Mouse (Mus musculus) cerebellum, postnatal 25 days (tissue): ENCODE measurements around the gene C77080.
A peak's percentile ranks its signal among the peaks of the same experiment; 100 is the strongest.

Experiments
- DNase-seq, 2 experiments: peaks; one replicate each; pipeline ENCODE4 v3.0.0; 2021; ENCODE audit warnings: mixed read lengths in 2 of 2

C77080 gene

DNA sequence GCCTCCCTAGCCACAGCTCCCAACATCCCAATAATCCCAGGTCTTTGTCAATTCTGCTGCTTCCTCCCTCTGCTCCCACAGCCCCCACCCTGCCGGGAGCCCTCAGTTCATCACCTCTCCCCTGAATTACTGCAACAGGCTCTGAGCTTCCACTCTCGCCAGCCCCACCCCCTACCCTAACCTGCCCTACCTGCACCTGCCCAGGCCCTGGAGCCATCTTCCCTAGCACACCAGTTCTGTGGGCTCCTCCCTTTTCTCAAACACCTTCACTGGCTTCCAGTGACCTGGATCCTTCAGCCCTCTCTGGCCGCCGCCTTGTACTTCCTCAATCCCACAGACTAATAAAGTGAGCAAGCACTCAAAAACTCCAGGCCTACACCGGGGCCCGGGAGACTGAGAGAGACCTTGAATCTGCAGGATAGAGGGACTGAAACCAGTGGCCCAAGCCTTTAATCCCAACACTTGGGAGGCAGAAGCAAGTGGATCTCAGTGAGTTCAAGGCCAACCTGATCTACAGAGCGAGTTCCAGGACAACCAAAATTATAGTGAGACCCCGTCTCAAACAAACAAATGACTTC, 24.9 kb downstream of the C77080 start:
- DNase-seq: no peak

DNA sequence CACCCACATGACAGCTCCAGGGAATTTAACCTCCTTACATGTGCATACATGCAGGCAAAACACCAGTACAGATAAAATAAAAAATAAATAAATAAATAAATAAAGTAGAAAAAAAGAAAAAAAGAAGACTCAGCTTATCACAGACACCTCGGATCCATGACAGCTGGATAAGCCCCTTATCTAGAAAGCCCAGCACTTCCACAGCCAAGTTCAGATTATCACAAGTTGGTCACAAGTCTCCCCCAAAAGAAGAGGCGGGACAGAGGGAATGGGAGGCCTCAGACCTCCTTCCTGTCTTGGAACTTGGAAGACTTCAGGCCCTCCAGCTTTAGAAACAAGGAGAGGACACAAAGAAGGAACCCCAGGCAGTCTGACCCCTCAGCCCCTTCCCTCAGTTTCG, 26.1 kb downstream of the C77080 start:
- DNase-seq: no peak

DNA sequence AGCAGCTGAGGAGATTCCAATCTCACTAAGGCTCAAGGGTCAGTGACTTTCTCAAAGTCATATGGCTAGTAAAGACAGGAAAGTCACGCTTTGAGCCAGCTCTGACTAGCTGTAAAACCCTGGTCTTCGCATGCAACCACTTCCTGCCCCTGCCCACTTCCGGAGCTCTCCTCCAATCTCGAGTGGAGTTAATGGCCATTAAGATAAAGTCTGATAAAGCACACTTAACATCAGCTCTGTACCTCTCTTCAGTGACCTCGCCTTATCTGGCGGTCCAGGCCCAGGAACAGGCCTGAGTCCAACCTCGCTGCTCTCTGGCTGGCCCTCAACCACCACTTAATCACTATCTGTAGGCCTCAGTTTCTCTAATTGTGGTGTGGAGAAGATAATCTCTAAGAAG, 26.7 kb downstream of the C77080 start:
- DNase-seq: no peak

DNA sequence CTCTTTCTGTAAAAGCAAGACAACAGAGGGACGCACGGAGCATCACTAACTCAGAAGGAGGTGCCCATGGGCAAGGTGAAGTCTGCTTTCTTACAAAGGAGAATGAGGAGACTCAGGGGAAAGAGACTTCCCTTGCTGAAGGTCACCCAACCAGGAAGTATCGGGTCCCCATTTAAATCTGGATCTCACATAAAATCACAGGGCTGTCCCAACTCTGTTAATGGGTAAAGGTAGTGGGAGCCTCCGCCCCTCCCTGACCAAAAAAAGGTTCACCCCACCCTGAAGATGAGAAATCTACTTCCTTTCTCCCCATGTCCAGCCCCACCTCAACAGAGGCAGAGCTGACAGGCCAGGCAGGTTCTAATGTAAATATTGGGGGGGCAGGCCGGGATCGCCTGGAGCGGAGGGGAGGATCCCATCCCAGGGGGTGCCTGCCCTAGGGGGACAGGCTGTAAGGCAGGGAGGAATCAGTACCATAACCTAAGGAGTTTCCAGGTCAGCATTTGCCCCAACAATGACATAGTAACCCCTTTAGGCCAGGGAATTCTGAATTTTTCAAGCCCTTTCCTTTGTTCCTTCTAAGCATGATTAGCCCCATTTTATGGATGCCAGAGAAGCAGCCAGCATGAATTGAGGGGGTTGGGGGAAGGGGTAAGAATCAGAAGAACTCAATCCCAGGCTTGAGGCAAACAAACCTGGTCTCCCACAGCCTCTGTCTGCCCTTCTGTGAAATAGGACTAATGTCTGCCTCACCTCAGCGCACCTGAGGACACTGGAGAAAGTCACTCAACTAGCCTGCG, 28.4 kb downstream of the C77080 start:
- no peak for DNase-seq

DNA sequence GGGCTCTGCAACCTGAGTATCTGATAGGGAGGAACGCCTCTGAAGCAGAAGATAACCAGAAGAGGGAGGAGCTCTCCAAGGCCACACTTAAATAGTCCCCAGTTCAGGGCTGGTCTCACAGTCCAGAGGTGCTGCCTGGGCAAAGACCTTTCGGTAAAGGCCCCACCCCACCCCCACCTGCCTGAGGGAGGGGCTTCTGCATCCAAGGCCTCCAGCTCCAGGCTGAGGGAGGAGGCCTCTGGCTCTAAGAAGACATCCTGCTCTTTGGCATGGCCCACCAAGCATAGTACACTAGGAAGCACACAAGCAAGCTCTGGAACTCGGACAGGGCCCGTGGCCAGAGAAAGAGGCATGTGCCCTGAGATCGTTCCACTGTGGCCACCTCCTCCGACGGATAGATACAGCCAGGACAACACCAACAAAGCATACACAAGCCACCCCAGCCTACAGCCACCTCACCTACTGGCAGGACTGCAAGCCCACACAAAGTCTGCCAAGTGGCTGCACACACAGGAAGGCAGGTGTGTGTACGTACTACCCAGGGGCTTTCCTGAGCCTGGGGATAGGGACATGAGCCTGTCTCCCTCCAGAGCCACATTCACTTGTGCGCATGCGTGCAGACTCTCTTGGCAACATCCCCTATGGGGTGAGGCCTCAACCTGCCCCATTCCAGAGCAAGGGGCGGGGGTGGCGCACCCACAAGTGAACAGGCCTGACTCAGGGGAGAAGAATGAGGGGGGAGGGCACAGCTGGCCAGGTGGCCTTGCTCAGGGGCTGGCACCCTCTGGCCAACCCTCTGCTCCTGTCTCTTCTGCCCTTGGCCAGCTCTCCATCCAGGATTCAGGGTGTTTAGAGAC, 29.4 kb downstream of the C77080 start:
- peak in 1 of 2 experiments; percentile 36 for DNase-seq

DNA sequence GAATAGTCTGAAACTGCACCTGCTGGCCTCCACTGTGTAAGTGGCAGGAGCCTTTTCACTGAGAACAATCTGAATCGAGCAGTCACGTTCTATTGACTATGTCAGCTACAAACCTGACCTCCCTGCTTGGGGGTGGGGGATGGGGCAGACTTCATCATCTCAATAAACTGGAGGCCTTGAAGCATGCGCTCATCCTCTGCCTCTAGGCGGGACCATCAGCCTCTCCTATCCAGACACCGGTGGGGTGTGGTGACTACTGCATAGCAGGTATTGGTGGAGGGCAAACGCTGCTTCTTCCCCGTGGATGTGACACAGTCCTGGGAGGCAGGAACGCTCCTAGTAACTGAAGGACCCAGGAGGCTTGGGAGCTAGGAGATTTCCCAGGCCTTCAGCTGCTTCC, 30.3 kb downstream of the C77080 start:
- DNase-seq: no peak

DNA sequence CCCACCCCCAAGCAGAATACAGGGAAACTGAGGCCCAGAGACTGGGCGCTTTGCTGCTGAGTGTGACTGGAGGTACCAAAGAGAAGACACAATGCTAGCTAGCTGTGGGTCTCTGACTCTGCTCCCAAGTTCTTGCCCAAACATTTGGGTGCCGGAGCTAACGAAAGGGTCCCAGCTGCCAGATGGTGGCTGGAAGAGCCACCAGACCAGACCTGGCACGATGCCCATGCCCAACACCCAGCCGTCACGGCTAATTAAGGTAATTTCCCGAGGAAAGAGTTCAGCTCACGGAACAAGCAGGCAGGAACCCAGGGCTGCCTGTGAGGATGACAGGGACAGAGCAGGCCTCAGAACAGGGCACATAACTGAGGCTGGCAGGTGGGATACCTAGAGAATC, 33.2 kb downstream of the C77080 start:
- DNase-seq: peak; percentile 51 to 68

DNA sequence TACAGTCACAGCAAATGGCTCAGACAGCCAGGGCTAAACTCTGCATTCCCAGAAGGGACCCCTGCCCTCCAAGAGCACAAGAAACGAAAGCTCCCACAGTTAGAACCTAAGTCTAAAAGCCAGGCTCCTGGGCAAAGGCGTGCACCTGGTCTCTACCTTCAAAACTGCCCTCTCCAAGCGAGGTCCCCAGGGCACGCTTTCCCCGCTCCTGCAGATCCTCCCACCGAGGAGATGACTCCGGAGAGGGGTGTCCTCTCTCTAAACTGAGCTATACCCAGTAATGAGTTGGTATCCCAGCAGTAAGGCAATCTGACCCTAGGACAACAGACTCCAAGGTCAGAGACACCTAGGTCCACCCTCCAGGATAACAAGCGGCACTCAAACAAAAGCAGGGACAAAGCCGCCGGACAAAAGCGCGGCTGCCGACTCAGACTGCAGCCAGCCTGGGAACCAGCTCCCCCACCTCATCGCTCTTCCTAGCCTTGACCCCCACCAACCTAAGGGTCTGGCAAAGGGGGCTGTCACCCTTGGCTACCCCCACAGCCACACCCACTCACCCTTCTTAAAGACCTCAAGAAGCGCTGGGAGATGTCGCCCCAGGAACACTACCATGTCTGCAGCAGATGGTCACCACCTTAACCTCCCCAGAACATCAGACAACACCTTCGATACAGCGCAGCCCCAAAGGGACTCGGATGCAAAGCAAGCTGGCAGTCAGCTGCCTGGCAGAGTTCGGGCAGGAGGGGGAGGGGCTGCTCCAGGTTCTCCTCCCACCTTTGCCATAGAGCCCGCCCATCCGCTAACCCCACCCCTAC, 33.8 kb downstream of the C77080 start:
- peak; percentile 63 to 78 for DNase-seq

DNA sequence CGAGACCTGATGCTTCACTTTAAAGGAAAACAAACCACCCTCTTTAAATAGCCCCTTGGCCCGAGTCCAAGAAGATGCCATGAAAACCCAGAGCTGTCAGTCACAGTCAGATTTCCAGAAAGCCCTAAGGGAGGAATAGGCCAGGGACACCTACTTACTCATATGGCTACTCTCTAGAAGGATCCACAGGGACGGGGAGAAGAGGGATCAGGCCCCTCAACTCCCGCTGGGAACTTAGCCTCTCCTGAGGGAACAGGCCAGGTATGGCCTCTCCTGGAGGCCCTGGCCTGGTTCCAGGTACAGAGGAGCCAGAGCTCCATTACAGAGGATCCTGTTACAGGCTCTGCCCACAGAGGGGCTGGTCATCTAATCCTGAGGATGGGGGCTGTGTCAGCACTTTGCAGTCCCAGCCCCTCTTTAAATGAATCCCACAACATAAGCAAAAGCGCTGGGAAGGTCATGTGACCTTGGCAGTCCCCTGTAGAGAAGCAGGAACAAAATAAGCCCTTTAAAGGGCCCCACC, 34.7 kb downstream of the C77080 start:
- peak; percentile 53 to 59 for DNase-seq

DNA sequence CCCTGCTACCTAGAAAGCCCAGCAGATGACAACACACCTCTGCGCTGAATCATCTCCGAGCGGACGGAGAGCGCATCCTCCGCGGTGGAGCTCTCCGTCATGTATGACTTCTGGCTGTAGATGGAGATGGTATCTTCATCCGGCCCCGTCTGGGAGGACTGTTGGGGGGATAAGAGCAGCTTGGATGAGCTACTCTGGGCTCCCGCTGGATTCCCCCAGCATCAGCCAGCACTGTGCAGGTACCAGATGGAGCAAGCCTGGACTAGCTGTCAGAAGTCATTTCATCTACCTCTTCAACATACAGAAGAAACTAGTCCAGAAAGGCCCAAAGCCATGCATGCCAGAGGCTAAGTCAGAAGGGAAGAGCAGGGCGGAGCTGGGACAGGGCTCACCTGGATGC, 35.9 kb downstream of the C77080 start:
- peak; percentile 52 to 57 for DNase-seq

DNA sequence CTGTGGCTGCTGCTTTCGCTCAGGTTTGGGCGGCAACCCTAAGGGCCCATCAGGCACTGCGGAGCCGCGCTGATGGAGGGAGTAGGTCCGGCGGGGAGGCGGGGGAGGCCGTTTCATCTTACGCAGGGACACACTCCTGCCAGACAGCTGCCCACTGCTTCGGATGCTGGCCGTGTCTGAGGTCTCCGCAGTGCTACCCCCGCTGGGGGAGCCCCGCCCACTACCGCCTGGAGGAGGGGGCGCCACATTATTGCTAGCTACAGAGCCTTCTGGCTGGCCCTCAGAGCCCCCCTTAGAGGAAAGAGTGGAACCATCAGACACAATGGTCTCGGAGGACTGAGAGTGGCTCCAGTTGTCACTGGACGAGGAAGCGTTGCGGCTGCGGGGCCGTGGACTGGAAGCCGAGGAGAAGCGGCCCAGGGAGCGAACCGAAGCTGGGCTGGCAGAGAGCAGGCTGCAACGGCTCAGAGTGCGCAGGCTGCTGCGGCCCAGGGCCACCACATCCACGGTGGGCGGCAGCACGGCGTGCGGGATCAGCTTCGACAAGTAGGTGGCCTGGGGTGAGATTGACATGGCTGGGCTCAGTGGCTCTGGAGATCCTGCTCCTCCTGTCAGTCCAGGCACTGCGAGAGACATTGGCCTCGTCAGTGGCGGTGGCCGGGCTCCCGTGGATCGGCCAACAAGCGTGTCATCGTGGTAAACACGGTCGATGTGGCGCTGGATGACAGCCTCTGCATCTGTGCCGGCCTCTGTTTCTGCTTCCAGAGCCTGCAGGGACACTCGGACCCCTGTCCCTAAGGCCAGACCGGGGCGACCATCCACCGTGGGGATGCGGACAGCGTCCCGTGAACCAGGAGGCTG, 37.6 kb downstream of the C77080 start:
- peak; percentile 50 to 56 for DNase-seq

DNA sequence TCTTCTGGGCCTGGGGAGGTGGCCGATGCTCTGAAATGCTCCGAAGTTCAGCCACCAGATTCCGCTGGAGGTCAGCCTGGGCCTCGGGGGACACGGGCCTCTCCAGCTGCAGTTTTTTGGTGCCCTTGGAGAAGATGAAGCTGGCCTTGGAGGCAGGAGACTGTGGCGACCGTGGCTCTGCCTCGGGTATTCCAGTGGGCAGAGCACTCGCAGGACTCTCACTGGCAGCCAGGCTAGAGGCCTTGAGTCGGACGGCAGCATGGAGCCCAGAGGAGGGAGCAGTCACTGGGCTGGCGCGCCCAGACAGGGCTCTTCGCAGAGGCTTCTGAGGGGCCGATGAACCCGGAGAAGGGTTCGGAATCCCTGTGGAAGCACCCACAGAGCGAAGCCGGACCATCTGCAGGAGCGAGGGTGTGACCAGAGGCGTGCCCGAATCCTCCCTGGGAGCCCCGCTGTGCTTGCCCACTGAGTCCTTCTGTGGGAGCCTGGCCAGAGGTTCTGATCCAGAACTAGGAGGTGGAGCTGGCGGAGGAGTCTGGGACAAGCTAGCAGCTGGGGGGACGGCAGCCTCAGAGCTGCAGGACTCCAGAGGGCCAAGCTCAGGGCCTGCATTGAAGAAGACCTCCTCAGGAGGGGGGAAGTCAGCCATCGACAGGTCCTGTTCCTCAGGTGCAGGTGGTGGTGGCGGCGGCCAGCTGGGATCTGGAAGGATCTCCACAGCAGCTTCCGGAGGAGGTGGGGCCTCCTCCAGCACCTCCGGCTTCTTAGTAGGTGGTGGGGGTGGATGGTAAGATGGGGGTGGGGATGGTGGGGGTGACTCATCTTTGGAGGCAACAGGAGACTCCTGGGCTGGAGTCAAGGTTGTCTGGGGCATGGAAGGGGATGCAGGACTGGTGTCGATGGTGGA, 38.9 kb downstream of the C77080 start:
- peak; percentile 51 to 56 for DNase-seq

DNA sequence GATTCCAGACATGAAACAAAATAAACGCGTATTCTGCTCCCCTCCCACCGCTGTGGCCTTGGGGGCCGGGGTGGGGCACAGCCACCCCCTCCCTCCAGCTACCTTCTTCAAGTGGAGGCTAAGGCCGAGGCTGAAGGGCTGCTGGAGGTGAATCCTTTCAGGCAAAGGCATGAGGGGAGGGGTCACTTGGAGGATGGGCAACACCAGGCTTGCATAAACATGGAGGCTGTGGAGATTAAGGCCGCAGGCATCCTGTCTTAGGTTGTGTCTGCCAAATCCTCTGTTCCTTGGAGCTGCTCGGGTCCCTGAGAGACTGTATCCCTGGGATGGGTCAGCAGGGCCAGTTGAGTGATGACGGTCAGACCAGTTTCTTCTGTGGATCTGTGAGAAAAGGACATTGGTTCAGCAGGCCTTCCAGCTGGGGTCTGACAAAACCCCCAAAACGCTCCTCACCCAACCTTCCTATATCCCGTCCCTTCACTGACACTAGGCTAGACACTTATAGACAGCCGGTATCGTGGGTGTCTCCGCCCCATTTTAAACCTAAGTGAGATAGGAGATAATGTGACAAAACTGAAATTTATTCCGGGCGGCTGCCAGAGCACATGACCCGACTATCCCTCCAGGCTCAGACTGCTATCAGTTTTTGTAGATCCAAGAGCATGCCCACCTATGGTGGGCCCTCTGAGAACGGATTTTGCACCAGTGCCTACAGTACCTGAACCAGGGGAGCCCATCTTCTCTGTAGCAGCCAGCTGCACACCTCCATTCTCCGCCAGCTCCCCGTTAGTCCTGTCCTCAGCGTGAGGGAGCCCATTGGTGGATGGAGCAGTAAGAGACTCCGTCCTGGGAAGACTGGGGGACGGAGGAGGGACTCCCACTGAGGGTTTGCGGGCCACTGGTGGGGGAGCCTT, 39.9 kb downstream of the C77080 start:
- no peak for DNase-seq

DNA sequence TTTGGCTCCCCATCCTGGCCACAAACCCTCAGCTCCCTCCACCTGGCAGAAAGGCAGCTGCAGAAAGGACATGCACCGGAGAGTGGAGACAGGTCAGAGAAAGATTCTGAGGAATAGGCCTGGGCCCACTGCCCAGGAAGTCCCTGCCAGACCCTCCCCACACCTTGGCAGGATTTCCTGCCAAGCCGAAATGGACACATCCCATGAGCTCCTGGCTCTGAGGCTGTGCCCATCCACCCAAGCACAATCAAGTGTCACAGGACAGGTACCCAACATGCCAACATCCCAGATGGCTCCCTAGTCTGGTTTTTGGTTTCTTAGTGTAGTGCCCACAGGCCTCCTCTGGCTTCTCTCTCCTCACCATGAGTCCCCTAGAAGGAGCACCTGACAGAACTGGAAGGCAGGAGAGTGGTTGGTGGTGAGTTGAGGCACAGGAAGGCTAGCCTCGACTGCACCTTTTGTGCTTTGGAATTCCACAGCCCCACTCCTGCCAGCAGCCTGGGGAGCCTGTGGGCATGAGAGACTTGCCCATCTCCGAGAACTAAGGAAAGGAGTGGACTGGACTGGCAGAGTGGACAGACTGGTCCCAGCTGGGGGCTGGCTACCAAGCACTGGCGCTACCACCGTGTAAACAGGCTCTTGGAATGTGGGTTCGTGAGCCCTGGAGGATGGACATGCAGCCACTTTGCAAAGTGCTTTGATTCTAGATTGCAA, 40.7 kb downstream of the C77080 start:
- DNase-seq: peak; percentile 84 to 86

DNA sequence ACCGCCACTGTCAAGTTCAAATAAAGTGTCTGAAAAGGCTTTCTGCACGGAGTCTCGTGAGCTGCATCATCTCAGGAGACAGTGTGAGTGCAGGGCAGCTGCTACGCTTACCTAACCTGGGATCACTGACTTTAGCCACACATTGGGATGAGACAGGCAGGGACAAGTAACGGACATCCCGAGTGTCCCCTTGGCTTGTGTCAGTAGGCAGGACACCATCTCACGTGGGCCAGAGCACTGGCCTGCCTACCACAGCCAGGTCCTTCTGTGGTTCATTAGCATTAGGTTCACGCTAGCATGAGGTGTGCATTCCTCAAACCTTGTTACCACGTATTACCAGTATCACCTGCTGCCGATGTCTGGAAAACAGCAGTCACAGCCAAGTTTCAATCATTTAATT, 42.0 kb downstream of the C77080 start:
- no peak for DNase-seq

DNA sequence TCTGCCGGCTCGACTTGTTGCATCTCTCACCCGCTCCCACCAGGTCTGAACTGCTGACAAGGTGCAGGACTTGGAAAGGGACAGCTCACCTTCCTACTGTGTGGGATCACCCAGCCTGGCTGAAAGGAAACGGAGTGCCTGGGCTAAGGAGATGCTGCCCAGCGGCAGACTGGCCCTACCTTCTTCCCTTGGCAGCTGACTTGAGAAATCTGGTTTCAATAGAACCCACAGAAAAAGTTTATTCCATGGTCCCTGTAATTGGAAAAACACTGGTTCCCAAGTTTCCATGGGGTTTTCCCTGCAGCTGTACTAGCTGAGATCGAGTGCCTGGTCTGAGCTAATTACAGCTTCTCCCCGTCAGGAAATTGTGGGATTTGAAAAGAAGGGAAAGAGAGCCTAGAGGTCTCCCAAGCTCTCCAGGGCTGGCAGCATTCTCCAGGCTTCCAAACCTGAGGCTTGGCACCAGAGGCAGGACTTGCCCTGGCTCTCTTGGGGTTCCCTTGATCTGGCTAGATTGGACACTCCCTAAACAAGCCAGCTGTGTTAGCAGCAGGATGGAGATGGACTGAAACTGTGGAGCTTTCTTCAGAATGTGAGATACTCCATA, 42.5 kb downstream of the C77080 start:
- DNase-seq: no peak

DNA sequence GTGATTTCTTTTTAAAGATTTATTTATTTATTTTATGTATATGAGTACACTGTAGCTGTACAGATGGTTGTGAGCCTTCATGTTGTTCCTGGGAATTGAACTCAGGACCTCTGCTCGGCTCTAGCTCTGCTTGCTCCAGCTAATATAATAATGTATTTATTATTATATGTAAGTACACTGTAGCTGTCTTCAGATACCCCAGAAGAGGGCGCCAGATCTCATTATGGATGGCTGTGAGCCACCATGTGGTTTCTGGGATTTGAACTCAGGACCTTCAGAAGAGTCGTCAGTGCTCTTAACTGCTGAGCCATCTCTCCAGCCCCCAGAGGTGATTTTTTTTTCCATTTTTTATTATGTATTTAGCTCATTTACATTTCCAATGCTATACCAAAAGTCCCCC, 48.7 kb downstream of the C77080 start:
- DNase-seq: peak in 1 of 2 experiments; percentile 58

DNA sequence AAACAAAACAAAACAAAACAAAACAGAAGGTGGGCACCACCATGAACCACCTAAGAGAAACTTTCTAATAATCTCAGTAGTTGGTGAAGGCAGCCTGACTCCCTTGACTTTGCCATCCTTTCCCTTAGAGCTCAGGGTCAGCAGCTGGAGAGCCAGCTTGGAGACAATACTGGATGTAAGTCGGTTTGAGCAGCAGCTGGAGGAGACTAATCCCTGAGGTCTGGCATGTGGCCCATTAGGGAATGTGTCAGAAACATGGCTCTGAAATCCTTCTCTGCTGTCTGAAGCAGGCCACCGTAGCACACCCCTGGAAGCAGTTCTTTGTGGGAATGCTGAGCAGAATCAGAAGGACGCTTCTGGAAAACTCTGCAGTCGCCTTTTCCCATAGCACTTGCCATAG, 49.7 kb downstream of the C77080 start:
- DNase-seq: no peak
